Mouse (Mus musculus) liver, embryonic 12.5 days (tissue): ENCODE results near the gene Ccr8. TPM values are rescaled to one million over a fixed set of nuclear protein-coding genes. Genes with fewer than 3 reads are reported as not detected.

ENCODE experiments used
- ATAC-seq: fragments of 200-750 bp; cut with Nextera tagmentation; 2 replicates; pipeline ENCODE4 v1.8.0; 2017; ENCODE audit warnings: moderate number of reproducible peaks, mild to moderate bottlenecking, moderate library complexity
- H3K27ac ChIP-seq: fragments of 300-500 bp; sonication (generic); 2 replicates; pipeline ENCODE4 v1.5.1; 2016; ENCODE audit warnings: mild to moderate bottlenecking
- H3K27me3 ChIP-seq: fragments of 300-500 bp; sonication (generic); replicated peaks from 2 replicates; pipeline ENCODE4 v1.6.1; 2016; ENCODE audit warnings: mild to moderate bottlenecking, moderate library complexity
- H3K36me3 ChIP-seq: fragments of 300-500 bp; sonication (generic); 2 replicates; pipeline ENCODE4 v1.6.1; 2016; ENCODE audit warnings: mild to moderate bottlenecking, moderate library complexity
- H3K4me1 ChIP-seq: fragments of 300-500 bp; sonication (generic); 2 replicates; pipeline ENCODE4 v1.6.1; 2016
- H3K4me2 ChIP-seq: fragments of 300-500 bp; sonication (generic); 2 replicates; pipeline ENCODE4 v1.6.1; 2016; ENCODE audit warnings: mild to moderate bottlenecking, moderate library complexity
- H3K4me3 ChIP-seq: fragments of 300-500 bp; sonication (generic); 2 replicates; pipeline ENCODE4 v1.5.1; 2016; ENCODE audit warnings: mild to moderate bottlenecking, moderate library complexity
- H3K9ac ChIP-seq: fragments of 300-500 bp; sonication (generic); 2 replicates; pipeline ENCODE4 v1.6.1; 2016; ENCODE audit warnings: mild to moderate bottlenecking, moderate library complexity
- H3K9me3 ChIP-seq: fragments of 300-500 bp; sonication (generic); replicated peaks from 2 replicates; pipeline ENCODE4 v1.6.1; 2016; ENCODE audit warnings: mild to moderate bottlenecking, moderate library complexity
- WGBS: fragments of 180-500 bp; shearing (Covaris S2); methylation state at CpG from one replicate; pipeline ENCODE4 v1.1.7; 2016; ENCODE audit not compliant: insufficient replicate concordance; 5-methylcytosine and 5-hydroxymethylcytosine counted together
- polyA plus RNA-seq: library from polyadenylated mRNA; unstranded; fragments of >200 nt; fragmentation: Nextera tagmentation; extraction: Ambion mirVana; gene quantifications from 2 replicates; pipeline ENCODE4 v1.2.1, GENCODE M21; 2016

Ccr8 gene
- polyA plus RNA-seq, 1 experiment from 2014 or later = not detected

DNA sequence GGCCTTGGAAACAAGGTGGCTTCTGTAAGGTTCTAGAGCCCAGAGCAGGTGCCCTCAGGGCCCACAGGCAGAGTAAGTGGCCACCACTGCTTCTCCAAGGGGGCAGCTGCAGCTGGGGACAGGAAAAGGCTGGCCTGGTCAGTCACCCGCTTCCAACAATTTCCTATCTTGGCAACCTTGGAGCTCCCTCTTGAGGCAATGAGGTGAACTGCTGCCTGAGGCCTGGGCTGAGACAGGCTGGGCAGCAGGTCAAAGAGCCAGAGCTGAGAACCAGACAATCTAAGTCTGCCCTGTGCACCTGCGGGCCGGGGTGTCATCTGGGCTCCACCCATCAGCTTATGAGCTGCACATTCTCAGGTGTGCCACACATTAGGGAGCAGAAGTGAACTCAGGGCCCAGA is 18.7 kb upstream of the Ccr8 start:
- Histone ChIP-seq H3K27ac (no peak overlapping the region), H3K27me3 (no peaks in the 10 kb centered on the region), H3K9me3 (no peaks in the 10 kb centered on the region), H3K9ac (no peak overlapping the region), H3K4me3 (no peak overlapping the region), H3K4me1 (peaks cover 12% of the 10 kb centered on the region), H3K36me3 (no peaks in the 10 kb centered on the region), H3K4me2 (no peak overlapping the region)
- ATAC-seq = no peak; the same call in 1 of the 2 replicates
- WGBS = 15% methylated on average over 3 of the region's 3 CpGs

- Histone ChIP-seq H3K27ac (no peak overlapping the region), H3K4me2 (no peak overlapping the region), H3K4me3 (no peak overlapping the region), H3K27me3 (no peaks in the 10 kb centered on the region), H3K9me3 (no peaks in the 10 kb centered on the region), H3K36me3 (no peaks in the 10 kb centered on the region), H3K9ac (no peak overlapping the region), H3K4me1 (peaks cover 11% of the 10 kb centered on the region)
- ATAC-seq = no peak
- 67% methylated on average over 7 of the region's 7 CpGs for WGBS
These were observed 17.4 kb upstream of the Ccr8 start for GRCm38 (mm10) chr9:120074516-120074915.

GRCm38 (mm10) chr9:120078241-120078640 is 13.7 kb upstream of the Ccr8 start:
- no peaks in the 10 kb centered on the region for H3K4me1 ChIP-seq

DNA sequence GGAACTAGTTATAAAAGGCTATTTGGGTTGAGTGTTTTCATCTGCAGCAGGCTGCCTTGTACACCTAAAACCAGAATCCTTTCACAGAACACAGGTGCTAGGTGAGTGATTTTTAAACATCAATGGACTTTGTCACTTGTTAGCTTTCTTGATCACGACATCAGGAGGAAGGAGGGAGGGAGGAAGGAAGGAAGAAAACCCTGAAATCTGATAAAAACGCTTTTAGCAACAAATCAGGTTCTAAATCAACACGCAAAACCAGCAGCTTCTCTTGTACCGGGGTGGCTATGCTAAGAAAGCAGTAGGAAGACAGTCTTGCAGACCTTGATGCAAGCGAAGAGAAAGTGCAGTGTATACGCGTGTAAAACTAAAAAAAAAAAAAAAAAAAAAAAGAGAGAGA is 12.0 kb upstream of the Ccr8 start:
- WGBS = 48% methylated on average over 7 of the region's 7 CpGs
- no peaks in the 10 kb centered on the region for H3K9me3 ChIP-seq
- no peaks in the 10 kb centered on the region for H3K4me1 ChIP-seq
- no peak overlapping the region for H3K9ac ChIP-seq
- H3K36me3 ChIP-seq = no peaks in the 10 kb centered on the region
- no peak overlapping the region for H3K27ac ChIP-seq
- H3K27me3 ChIP-seq = no peaks in the 10 kb centered on the region
- ATAC-seq = no peak
- no peak overlapping the region for H3K4me3 ChIP-seq
- no peak overlapping the region for H3K4me2 ChIP-seq

More at GRCm38 (mm10) chr9:120078241-120078640, 13.7 kb upstream of the Ccr8 start:
- H3K4me2 ChIP-seq = no peak overlapping the region
- WGBS = 69% methylated on average over 3 of the region's 3 CpGs
- no peaks in the 10 kb centered on the region for H3K9me3 ChIP-seq
- H3K4me3 ChIP-seq = no peak overlapping the region
- no peaks in the 10 kb centered on the region for H3K36me3 ChIP-seq
- H3K27me3 ChIP-seq = no peaks in the 10 kb centered on the region
- H3K9ac ChIP-seq = no peak overlapping the region
- no peak for ATAC-seq
- H3K27ac ChIP-seq = no peak overlapping the region

GRCm38 (mm10) chr9:120080546-120081108 is 11.3 kb upstream of the Ccr8 start:
- WGBS = 73% methylated on average over 8 of the region's 8 CpGs

GRCm38 (mm10) chr9:120081247-120081646 is 10.7 kb upstream of the Ccr8 start:
- Histone ChIP-seq H3K36me3 (no peaks in the 10 kb centered on the region), H3K4me2 (no peak overlapping the region), H3K4me1 (no peaks in the 10 kb centered on the region), H3K27me3 (peaks cover 5% of the 10 kb centered on the region; the same call in 1 of the 2 replicates), H3K9ac (no peak overlapping the region), H3K9me3 (no peaks in the 10 kb centered on the region), H3K4me3 (no peak overlapping the region), H3K27ac (no peak overlapping the region)
- no peak for ATAC-seq
- WGBS = 56% methylated on average over 6 of the region's 6 CpGs

More at GRCm38 (mm10) chr9:120080546-120081108, 11.3 kb upstream of the Ccr8 start:
- Histone ChIP-seq H3K27me3 (peaks cover 5% of the 10 kb centered on the region; the same call in 1 of the 2 replicates), H3K9ac (no peak overlapping the region), H3K36me3 (no peaks in the 10 kb centered on the region), H3K4me2 (no peak overlapping the region), H3K4me1 (no peaks in the 10 kb centered on the region), H3K27ac (no peak overlapping the region), H3K4me3 (no peak overlapping the region), H3K9me3 (no peaks in the 10 kb centered on the region)
- no peak for ATAC-seq

DNA sequence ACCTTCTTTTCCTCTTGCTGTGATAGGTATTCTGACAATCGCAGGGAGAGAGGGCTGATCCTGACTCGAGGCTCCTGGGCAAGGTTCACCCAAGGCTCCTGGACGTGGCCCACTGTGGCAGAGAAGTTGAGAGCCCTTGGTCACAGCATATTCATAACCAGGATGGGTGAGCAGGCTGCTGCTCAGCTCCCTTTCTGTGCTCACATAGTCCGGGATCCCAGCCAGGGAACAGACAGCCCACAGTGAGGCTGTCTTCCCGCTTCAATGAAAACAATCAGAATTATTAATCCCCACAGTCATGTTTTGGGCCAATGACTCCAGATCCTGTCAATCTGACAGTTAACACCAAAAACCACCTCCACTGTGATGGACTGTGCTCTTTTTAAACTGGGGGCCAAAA is 9.9 kb upstream of the Ccr8 start:
- no peak overlapping the region for H3K9ac ChIP-seq
- no peak for ATAC-seq
- no peak overlapping the region for H3K4me2 ChIP-seq
- H3K27ac ChIP-seq = no peak overlapping the region
- no peak overlapping the region for H3K4me3 ChIP-seq
- H3K9me3 ChIP-seq = no peaks in the 10 kb centered on the region
- 65% methylated on average over 5 of the region's 5 CpGs for WGBS
- H3K36me3 ChIP-seq = no peaks in the 10 kb centered on the region
- H3K27me3 ChIP-seq = peaks cover 5% of the 10 kb centered on the region; the same call in 1 of the 2 replicates
- H3K4me1 ChIP-seq = no peaks in the 10 kb centered on the region

- Histone ChIP-seq H3K27ac (no peak overlapping the region), H3K9me3 (no peaks in the 10 kb centered on the region), H3K4me1 (no peaks in the 10 kb centered on the region), H3K4me3 (no peak overlapping the region), H3K9ac (no peak overlapping the region), H3K27me3 (peaks cover 5% of the 10 kb centered on the region; the same call in 1 of the 2 replicates), H3K4me2 (no peak overlapping the region), H3K36me3 (no peaks in the 10 kb centered on the region)
- ATAC-seq = no peak
- WGBS = 55% methylated on average over 4 of the region's 4 CpGs
These were observed 9.2 kb upstream of the Ccr8 start for GRCm38 (mm10) chr9:120082691-120083090.

DNA sequence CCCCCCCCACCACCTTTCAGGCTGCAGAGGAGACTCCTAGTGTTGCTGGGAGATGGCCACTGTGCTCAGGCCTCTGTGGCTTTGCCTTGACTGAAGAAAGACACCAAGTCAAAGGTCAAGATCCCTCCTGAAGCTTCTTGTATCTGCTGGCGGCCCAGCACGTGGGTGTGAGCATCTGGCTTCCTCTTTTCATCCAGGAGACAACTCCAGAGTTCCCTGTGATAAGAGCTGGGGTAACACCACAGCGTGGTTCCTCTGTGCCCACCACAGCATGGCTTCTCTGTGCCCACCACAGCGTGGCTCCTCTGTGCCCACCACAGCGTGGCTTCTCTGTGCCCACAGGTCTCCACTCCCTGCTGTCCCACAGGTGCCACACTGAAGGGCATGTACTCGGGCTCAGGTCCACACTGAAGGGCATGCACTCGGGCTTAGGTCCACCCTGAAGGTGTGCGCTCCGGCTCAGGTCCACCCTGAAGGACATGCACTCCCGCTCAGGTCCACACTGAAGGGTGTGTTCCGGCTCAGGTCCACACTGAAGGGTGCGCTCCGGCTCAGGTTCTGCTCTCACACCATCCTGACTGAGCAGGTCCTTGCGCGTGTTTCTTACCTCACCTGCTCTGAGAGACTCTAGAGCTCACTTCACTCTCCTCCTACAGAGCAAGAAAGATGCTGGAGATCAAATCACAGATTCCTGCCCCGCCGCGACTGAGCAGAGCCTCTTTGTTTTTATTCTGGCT is 8.6 kb upstream of the Ccr8 start:
- 61% methylated on average over 18 of the region's 18 CpGs for WGBS
- peaks cover 5% of the 10 kb centered on the region; the same call in 1 of the 2 replicates for H3K27me3 ChIP-seq
- H3K27ac ChIP-seq = no peak overlapping the region
- ATAC-seq = peak; percentile 18; the same call in 1 of the 2 replicates
- no peak overlapping the region for H3K4me2 ChIP-seq
- H3K9ac ChIP-seq = no peak overlapping the region
- no peaks in the 10 kb centered on the region for H3K4me1 ChIP-seq
- H3K36me3 ChIP-seq = no peaks in the 10 kb centered on the region
- no peak overlapping the region for H3K4me3 ChIP-seq
- H3K9me3 ChIP-seq = no peaks in the 10 kb centered on the region

DNA sequence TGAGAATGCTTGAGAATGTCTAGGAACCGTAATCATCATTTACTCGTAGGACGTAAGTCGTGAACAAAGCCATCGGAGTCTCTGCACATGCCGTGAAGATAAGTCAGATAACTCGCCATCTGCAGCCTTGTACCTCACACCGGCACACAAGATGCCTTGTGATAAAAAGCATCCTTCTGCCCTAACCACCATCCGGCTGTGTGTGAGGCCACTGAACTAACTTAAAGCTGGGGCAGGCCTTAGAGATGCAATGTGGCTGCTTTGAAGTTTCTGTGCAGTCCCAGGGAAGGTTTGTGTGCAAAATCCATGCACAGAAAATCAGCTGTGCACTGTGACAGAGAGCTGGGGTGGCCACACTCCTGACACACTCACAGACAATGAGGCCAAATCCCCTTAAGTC is 7.5 kb upstream of the Ccr8 start:
- no peak overlapping the region for H3K9ac ChIP-seq
- H3K4me3 ChIP-seq = no peak overlapping the region
- no peaks in the 10 kb centered on the region for H3K4me1 ChIP-seq
- H3K27me3 ChIP-seq = peaks cover 5% of the 10 kb centered on the region; the same call in 1 of the 2 replicates
- no peak overlapping the region for H3K4me2 ChIP-seq
- H3K27ac ChIP-seq = no peak overlapping the region
- WGBS = 67% methylated on average over 9 of the region's 9 CpGs
- ATAC-seq = no peak
- H3K9me3 ChIP-seq = no peaks in the 10 kb centered on the region
- no peaks in the 10 kb centered on the region for H3K36me3 ChIP-seq

DNA sequence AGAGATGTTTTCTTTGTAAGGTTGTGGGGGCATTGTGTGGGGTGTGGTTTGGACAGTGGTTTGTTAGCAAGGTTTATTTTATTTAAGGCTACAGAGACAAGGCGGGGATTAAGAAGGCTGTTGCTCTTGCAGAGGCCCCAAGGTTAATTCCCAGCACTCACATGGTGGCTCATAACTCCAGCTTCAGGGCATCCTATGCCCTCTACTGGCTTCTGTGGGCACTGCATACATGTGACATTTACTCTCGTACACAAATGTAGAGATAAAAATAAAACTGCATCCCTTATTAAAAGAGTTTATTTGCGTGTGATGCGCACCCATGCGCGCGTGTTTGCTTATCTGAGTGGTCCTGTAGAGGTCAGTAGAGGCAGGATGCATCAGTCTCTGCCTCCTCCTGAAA is 2.8 kb upstream of the Ccr8 start:
- Histone ChIP-seq H3K27me3 (peaks cover 5% of the 10 kb centered on the region; the same call in 1 of the 2 replicates), H3K4me1 (no peaks in the 10 kb centered on the region), H3K9me3 (no peaks in the 10 kb centered on the region), H3K9ac (no peak overlapping the region), H3K4me3 (no peak overlapping the region), H3K36me3 (no peaks in the 10 kb centered on the region), H3K4me2 (no peak overlapping the region), H3K27ac (no peak overlapping the region)
- no peak for ATAC-seq
- WGBS = 76% methylated on average over 7 of the region's 7 CpGs

- Histone ChIP-seq H3K4me1 (no peaks in the 10 kb centered on the region), H3K4me2 (no peak overlapping the region), H3K36me3 (no peaks in the 10 kb centered on the region), H3K9ac (no peak overlapping the region), H3K4me3 (no peak overlapping the region), H3K9me3 (no peaks in the 10 kb centered on the region), H3K27ac (no peak overlapping the region), H3K27me3 (no peaks in the 10 kb centered on the region)
- WGBS = 70% methylated on average over 10 of the region's 10 CpGs
- no peak for ATAC-seq
These were observed 828 bp upstream of the Ccr8 start for GRCm38 (mm10) chr9:120091086-120091485.
